Mouse (Mus musculus) embryonic stem cell, embryonic (primary cell): ENCODE measurements around the gene Gm11444.

Experiments used
- CTCF ChIA-PET, 4 experiments: fragments of 300-600 bp in 2 of 4; fragments of 350-600 bp in 2 of 4; sonication (Branson Sonifier 250); formaldehyde crosslinking; loops; one replicate each; lab custom pipeline; 2022; ENCODE audit warnings: inconsistent platforms in 2 of 4; lab: Charles Lee
- POLR2A ChIA-PET, 4 experiments: fragments of 300-600 bp in 2 of 4; fragments of 350-600 bp in 2 of 4; sonication (Branson Sonifier 250); formaldehyde crosslinking; loops; one replicate each; lab custom pipeline; 2022; ENCODE audit warnings: antibody characterized with exemption in 4 of 4, inconsistent platforms in 1 of 4; lab: Charles Lee

Gm11444 gene

GRCm38 (mm10) chr11:85841980-85842379 is 8.2 kb downstream of the Gm11444 start:
- ChIA-PET CTCF (interaction anchor here (0.6 to 3.8 kb wide), 38 partner anchors 9 to 1199 kb away, joined by 3 to 22 read pairs (median 4); partner anchors contain the start of gene Tbx2 (in 1 of the 4)), POLR2A (interaction anchor here in 2 of 4 experiments (0.7 to 4.4 kb wide), 12 partner anchors 8 to 612 kb away, joined by 3 to 15 read pairs (median 4); partner anchors contain the start of genes Bcas3 (in 1 of the 2) and Tbx4 (in 1 of the 2))

GRCm38 (mm10) chr11:85841211-85841681 is 8.9 kb downstream of the Gm11444 start:
- ChIA-PET CTCF (interaction anchor here (0.6 to 3.4 kb wide), 22 partner anchors 8 to 1198 kb away, joined by 3 to 22 read pairs (median 5); no protein-coding TSS in a partner anchor), POLR2A (interaction anchor here in 3 of 4 experiments (0.7 to 4.4 kb wide), 6 partner anchors 11 to 130 kb away, joined by 3 to 15 read pairs (median 3); no protein-coding TSS in a partner anchor)

DNA sequence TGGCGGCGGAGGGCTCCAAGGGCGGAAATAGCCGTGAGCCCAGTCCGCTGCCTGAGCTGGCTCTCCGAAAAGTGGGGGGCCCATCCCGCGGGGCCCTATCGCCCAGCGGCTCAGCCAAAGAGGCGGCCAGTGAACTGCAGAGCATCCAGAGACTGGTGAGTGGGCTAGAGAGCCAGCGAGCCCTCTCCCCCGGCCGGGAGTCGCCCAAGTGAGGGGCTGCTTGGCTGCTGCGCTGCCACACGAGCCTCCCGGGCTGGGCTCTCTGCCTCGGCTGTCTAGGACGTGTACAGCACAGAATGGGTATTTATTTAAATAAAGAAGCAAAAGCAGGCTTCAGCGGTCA is 9.4 kb downstream of the Gm11444 start:
- ChIA-PET CTCF (interaction anchor here (0.6 to 3.1 kb wide), 10 partner anchors 10 to 671 kb away, joined by 3 to 22 read pairs (median 8); partner anchors contain the start of gene 1700125H20Rik (in 1 of the 4)), POLR2A (interaction anchor here in 2 of 4 experiments (0.7 to 4.4 kb wide), 3 partner anchors 11 to 75 kb away, joined by 3 to 15 read pairs (median 5); no protein-coding TSS in a partner anchor)

- CTCF ChIA-PET: interaction anchor here in 3 of 4 experiments (0.6 to 3.0 kb wide), 4 partner anchors 16 to 670 kb away, joined by 4 to 16 read pairs (median 8); partner anchors contain the start of gene 1700125H20Rik (in 1 of the 3)
- POLR2A ChIA-PET: interaction anchor here in 2 of 4 experiments (0.5 to 4.4 kb wide), 2 partner anchors 10 to 133 kb away, joined by 3 to 15 read pairs; no protein-coding TSS in a partner anchor
Measured at GRCm38 (mm10) chr11:85840031-85840802, 9.9 kb downstream of the Gm11444 start.

DNA sequence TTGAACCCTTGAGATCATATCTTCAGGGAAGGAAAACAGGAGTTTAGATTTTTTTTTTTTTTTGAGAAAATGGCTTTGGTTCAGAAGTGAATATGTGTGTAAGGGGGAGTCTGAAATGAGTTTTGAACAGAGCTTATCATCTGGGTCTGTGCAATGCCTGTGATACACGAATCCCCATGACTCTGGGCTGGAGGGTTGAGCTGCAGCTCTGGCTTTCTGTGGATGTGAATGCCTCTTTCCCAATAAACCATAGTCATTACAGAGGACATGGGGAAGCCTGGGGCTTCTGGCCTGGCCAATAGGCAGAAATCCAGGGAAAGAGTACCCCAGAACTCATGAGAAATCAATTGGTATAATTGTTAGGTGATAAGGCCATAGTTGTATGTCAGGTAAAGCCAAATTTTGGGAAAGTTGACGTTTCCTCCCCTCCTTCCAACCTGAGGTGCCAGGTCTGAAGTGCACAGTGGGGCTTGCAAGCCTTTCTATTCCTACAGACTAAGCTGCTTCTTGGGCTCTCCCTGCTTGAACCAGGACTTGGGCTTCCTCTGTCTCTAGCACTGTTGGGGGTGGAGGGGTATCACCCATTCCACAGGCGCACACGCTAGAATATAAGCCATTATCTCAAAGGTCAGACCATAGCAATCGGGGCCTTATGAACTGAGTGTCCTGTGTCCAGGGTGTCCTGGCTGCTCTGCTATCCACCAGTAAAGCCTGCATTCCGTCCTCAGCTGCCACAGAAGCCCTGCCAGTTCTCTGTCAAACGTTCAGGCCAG is 10.7 kb downstream of the Gm11444 start:
- ChIA-PET POLR2A (interaction anchor here in 1 of 4 experiments (4.4 kb wide), 1 partner anchor 9 kb away, joined by 15 read pairs; no protein-coding TSS in a partner anchor), CTCF (interaction anchor here in 3 of 4 experiments (0.5 to 3.0 kb wide), 5 partner anchors 8 to 669 kb away, joined by 3 to 7 read pairs (median 4); partner anchors contain the start of gene 1700125H20Rik (in 1 of the 3))

GRCm38 (mm10) chr11:85838424-85839257 is 11.5 kb downstream of the Gm11444 start:
- CTCF ChIA-PET: interaction anchor here in 2 of 4 experiments (0.7 kb wide), 2 partner anchors 8 to 266 kb away, joined by 3 to 5 read pairs; no protein-coding TSS in a partner anchor
- POLR2A ChIA-PET: interaction anchor here in 1 of 4 experiments (4.4 kb wide), 1 partner anchor 8 kb away, joined by 15 read pairs; no protein-coding TSS in a partner anchor

- ChIA-PET CTCF (no interaction called here), POLR2A (interaction anchor here in 1 of 4 experiments (2.2 kb wide), 1 partner anchor 10 kb away, joined by 6 read pairs; no protein-coding TSS in a partner anchor)
Measured at GRCm38 (mm10) chr11:85837648-85838423, 12.3 kb downstream of the Gm11444 start.

DNA sequence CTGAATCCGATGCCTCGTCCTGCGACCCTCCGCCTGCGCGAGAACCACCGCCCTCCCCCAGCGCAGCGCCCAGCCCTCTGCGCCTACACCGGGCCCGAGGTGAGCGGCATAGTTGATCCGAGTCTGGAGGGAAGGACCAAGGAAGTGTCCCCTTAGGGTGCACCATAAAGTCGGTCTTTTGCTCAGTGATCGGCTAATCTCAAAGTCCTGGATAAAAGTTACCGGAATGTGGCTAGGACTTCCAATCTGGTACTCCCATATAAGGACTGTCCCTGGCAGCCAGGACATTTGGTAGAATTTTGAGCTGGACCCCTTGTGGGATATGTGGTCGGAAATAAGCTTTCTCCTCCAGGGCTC is 12.9 kb downstream of the Gm11444 start:
- CTCF ChIA-PET: no interaction called here

GRCm38 (mm10) chr11:85836523-85837290 is 13.4 kb downstream of the Gm11444 start:
- CTCF ChIA-PET: no interaction called here
- POLR2A ChIA-PET: interaction anchor here in 1 of 4 experiments (1.2 to 2.2 kb wide), 2 partner anchors 9 to 49 kb away, joined by 3 to 6 read pairs; partner anchors contain the start of gene Tbx4

More for the DNA sequence above, 12.9 kb downstream of the Gm11444 start:
- POLR2A ChIA-PET: interaction anchor here in 1 of 4 experiments (2.2 kb wide), 1 partner anchor 10 kb away, joined by 6 read pairs; no protein-coding TSS in a partner anchor

GRCm38 (mm10) chr11:85835753-85836522 is 14.2 kb downstream of the Gm11444 start:
- CTCF ChIA-PET: interaction anchor here in 2 of 4 experiments (0.6 to 1.6 kb wide), 3 partner anchors 8 to 137 kb away, joined by 3 read pairs; partner anchors contain the start of gene Gm11444 (in 1 of the 2)
- POLR2A ChIA-PET: interaction anchor here in 2 of 4 experiments (0.6 to 2.2 kb wide), 3 partner anchors 8 to 521 kb away, joined by 3 to 12 read pairs (median 6); partner anchors contain the start of gene Tbx4 (in 1 of the 2)

GRCm38 (mm10) chr11:85835001-85835752 is 15.0 kb downstream of the Gm11444 start:
- CTCF ChIA-PET: interaction anchor here in 3 of 4 experiments (0.6 to 4.9 kb wide), 5 partner anchors 8 to 137 kb away, joined by 3 to 22 read pairs (median 3); partner anchors contain the start of gene Gm11444 (in 1 of the 3)

DNA sequence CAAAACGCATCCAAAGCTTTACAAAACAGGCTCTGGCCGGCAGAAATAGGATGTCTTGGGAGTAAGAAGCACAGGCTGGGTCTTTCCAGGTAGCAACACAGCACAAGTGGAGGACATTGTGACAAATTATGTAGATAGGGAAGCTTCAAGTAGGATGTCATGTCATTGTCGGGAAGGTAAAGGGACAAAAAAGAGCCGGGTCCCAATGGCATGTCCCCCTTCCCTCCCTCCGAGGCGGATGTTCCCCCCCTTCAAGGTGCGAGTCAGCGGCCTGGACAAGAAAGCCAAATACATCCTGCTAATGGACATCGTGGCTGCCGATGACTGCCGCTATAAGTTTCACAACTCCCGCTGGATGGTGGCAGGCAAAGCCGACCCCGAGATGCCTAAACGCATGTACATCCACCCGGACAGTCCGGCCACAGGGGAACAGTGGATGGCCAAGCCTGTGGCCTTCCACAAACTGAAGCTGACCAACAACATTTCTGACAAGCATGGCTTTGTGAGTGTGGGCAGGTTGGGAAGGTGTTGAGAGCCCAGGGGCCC is 15.7 kb downstream of the Gm11444 start:
- CTCF ChIA-PET: interaction anchor here in 3 of 4 experiments (0.6 to 4.9 kb wide), 4 partner anchors 9 to 81 kb away, joined by 3 to 22 read pairs (median 4); partner anchors contain the start of gene Gm11444 (in 1 of the 3)
- POLR2A ChIA-PET: interaction anchor here in 2 of 4 experiments (0.9 to 1.2 kb wide), 3 partner anchors 8 to 74 kb away, joined by 3 to 4 read pairs (median 3); no protein-coding TSS in a partner anchor

More at GRCm38 (mm10) chr11:85835001-85835752, 15.0 kb downstream of the Gm11444 start:
- POLR2A ChIA-PET: interaction anchor here in 2 of 4 experiments (0.6 to 1.2 kb wide), 4 partner anchors 9 to 520 kb away, joined by 3 to 12 read pairs (median 4); partner anchors contain the start of gene Tbx4 (in 1 of the 2)

DNA sequence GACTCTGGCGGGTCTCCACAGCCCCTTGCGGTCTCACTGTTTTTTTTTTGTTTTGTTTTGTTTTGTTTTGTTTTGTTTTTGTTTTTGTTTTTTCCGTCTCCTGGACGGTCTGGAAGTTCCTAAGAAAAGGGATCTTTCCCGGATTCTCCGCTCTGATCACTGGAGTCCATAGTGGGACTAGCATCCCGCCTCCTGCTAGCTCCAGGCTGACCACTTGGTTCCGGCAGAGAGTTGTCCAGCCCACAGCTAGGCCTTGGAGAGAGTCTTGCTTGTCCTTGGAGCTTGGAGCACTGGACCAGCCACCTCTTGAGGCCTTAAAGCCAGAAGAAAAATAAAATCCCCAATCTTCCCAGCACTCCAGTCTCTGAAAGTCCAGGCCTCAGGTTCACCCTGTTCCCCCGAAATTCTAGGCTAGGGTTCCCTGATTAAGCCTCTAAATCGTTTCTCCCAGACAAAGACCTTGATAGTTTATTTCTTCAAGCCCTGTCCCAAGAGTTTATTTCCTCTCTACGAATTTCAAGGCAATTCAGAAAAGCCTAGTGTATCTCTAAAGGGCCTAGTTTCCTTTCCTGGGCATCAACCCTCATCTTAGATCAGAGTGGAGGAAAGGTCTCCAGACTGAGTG is 16.3 kb downstream of the Gm11444 start:
- ChIA-PET CTCF (interaction anchor here in 2 of 4 experiments (1.1 to 4.9 kb wide), 2 partner anchors 10 kb away, joined by 4 to 22 read pairs; no protein-coding TSS in a partner anchor), POLR2A (interaction anchor here in 2 of 4 experiments (1.1 to 1.2 kb wide), 3 partner anchors 8 to 73 kb away, joined by 3 to 4 read pairs (median 4); no protein-coding TSS in a partner anchor)
